Mouse (Mus musculus) embryonic facial prominence, embryonic 15.5 days (tissue): ENCODE results near the gene Foxp4. TPM values are rescaled to one million over a fixed set of nuclear protein-coding genes. Genes with fewer than 3 reads are reported as not detected.
A peak's percentile ranks its signal among the peaks of the same experiment; 100 is the strongest.

Experiments
- ATAC-seq: fragments of 200-750 bp; cut with Nextera tagmentation; 2 replicates; pipeline ENCODE4 v1.8.0; 2017; ENCODE audit warnings: low read depth, moderate TSS enrichment; ENCODE audit not compliant: insufficient number of reproducible peaks, low FRiP score, low TSS enrichment
- H3K27ac ChIP-seq: fragments of 300-500 bp; sonication (generic); replicated peaks from 2 replicates; pipeline ENCODE4 v1.5.1; 2015; ENCODE audit warnings: mild to moderate bottlenecking, inconsistent platforms
- H3K27me3 ChIP-seq: fragments of 300-500 bp; sonication (generic); 2 replicates; pipeline ENCODE4 v1.6.1; 2015; ENCODE audit warnings: inconsistent platforms
- H3K36me3 ChIP-seq: fragments of 300-500 bp; sonication (generic); 2 replicates; pipeline ENCODE4 v1.6.1; 2015; ENCODE audit warnings: mild to moderate bottlenecking, inconsistent platforms
- H3K4me1 ChIP-seq: fragments of 300-500 bp; sonication (generic); 2 replicates; pipeline ENCODE4 v1.6.1; 2015; ENCODE audit warnings: inconsistent platforms
- H3K4me2 ChIP-seq: fragments of 300-500 bp; sonication (generic); replicated peaks from 2 replicates; pipeline ENCODE4 v1.6.1; 2015; ENCODE audit warnings: mild to moderate bottlenecking, inconsistent platforms
- H3K4me3 ChIP-seq: fragments of 300-500 bp; sonication (generic); replicated peaks from 2 replicates; pipeline ENCODE4 v1.5.1; 2015; ENCODE audit warnings: mild to moderate bottlenecking, inconsistent platforms
- H3K9ac ChIP-seq: fragments of 300-500 bp; sonication (generic); 2 replicates; pipeline ENCODE4 v1.6.1; 2015; ENCODE audit warnings: inconsistent platforms
- H3K9me3 ChIP-seq: fragments of 300-500 bp; sonication (generic); replicated peaks from 2 replicates; pipeline ENCODE4 v1.6.1; 2016; ENCODE audit warnings: inconsistent platforms
- WGBS: fragments of 180-500 bp; shearing (Covaris S2); methylation state at CpG from one replicate; pipeline ENCODE4 v1.1.7; 2015; 5-methylcytosine and 5-hydroxymethylcytosine counted together
- polyA plus RNA-seq: library from polyadenylated mRNA; unstranded; fragments of >200 nt; fragmentation: Nextera tagmentation; extraction: Ambion mirVana; gene quantifications from 2 replicates; pipeline ENCODE4 v1.2.1, GENCODE M21; 2015

Foxp4 gene
- polyA plus RNA-seq, 1 experiment from 2014 or later, result 19.3 TPM

DNA sequence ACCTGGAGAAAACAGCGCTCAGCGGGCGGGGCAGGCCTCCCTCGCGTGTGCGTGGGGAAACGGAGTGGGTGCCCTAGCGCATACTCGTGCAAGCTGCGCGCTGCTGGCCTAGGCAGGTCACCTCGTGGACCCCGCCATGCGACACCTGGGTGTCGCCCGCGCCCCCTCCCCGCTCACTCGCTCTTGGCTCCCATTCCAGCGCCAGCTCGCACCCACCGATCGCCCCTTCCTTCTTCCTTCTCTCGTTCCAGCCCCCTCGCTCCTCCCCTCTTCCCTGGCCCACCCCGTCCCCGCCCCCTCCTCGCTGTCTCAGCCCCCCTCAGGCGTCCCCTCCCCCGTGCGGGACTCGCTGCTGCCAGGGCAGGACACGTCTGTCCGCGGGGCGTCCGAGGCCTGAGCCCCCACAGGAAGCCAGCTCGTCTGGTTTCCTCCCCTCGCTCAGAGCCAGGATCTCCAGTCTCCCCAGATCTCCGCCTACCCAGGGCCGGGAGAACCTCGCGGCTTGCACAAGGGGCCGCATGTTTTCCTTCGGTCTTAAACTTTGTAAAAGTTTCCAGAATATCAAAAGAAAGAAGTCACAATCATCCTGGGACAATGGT, 91.3 kb downstream of the Foxp4 start:
- peak overlapping the region; percentile 61 for H3K4me3 ChIP-seq
- H3K9me3 ChIP-seq, result no peaks in the 10 kb centered on the region
- ATAC-seq, result peak; percentile 81
- peak overlapping the region; percentile 47 for H3K9ac ChIP-seq
- WGBS, result under 1% methylated on average over 44 of the region's 45 CpGs
- H3K27ac ChIP-seq, result peak overlapping the region; percentile 83
- H3K36me3 ChIP-seq, result peaks cover 9% of the 10 kb centered on the region; the same call in 1 of the 2 replicates
- peaks cover 56% of the 10 kb centered on the region for H3K4me1 ChIP-seq
- no peaks in the 10 kb centered on the region for H3K27me3 ChIP-seq
- peak overlapping the region; percentile 58 for H3K4me2 ChIP-seq

GRCm38 (mm10) chr17:47832501-47833028, 91.9 kb downstream of the Foxp4 start:
- Histone ChIP-seq H3K9me3 (no peaks in the 10 kb centered on the region), H3K27ac (peak overlapping the region; percentile 83), H3K4me1 (peaks cover 50% of the 10 kb centered on the region), H3K9ac (peak overlapping the region; percentile 47), H3K36me3 (peaks cover 10% of the 10 kb centered on the region; the same call in 1 of the 2 replicates), H3K27me3 (no peaks in the 10 kb centered on the region), H3K4me3 (peak overlapping the region; percentile 61), H3K4me2 (peak overlapping the region; percentile 58)
- peak; percentile 27; the same call in 1 of the 2 replicates for ATAC-seq
- WGBS, result under 1% methylated on average over 17 of the region's 17 CpGs

DNA sequence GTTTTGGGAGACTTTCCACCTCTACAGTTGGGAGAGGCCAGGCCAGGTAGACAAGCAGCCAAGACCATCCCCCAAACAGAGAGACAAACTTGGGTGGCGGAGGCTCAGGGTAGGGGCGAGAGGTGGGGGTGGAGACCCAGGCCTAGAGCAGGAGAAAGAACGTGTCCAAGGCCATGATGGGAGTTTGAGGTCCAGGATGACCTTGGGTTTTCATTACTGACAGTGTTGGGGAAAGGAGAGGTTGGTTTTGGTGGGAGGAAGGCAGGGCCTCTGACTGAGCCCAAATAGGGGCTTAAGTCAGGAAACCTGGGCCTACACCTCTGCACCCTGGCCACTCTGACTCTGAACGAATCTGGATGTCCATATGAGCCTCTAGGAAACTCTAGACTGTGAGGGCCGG, 92.7 kb downstream of the Foxp4 start:
- no peaks in the 10 kb centered on the region for H3K27me3 ChIP-seq
- 22% methylated on average over 5 of the region's 5 CpGs for WGBS
- H3K4me3 ChIP-seq, result peak overlapping the region; percentile 61
- peaks cover 18% of the 10 kb centered on the region for H3K36me3 ChIP-seq
- H3K9ac ChIP-seq, result peak overlapping the region; percentile 40
- H3K4me2 ChIP-seq, result peak overlapping the region; percentile 58
- no peak for ATAC-seq
- H3K9me3 ChIP-seq, result no peaks in the 10 kb centered on the region
- peaks cover 48% of the 10 kb centered on the region for H3K4me1 ChIP-seq
- peak overlapping the region; percentile 83 for H3K27ac ChIP-seq

DNA sequence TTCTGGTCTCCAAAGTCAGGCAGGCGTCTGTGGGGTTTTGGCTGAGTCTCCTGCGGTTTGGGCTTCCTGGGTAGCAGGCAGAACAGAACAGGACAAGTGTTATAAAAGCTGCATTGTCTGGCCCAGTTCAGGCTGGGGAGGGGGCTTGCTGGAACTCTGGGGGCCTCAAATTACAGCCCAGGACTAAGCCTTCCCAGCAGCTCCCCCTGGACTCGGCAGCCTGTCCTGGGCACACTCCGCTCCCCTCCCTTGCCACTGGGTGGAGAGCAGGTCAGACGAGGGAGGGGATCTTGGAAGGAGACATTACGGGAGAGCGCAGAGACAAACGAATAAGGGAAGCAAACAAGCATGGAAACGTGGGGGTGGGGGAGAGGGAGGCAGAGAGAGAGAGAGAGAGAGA, 93.3 kb downstream of the Foxp4 start:
- peaks cover 48% of the 10 kb centered on the region for H3K4me1 ChIP-seq
- peak; percentile 58; the same call in 1 of the 2 replicates for ATAC-seq
- peak overlapping the region; percentile 61 for H3K4me3 ChIP-seq

GRCm38 (mm10) chr17:47821339-47821738, 103.1 kb downstream of the Foxp4 start:
- 30% methylated on average over 8 of the region's 8 CpGs for WGBS
- ATAC-seq, result peak; percentile 73
- H3K9me3 ChIP-seq, result no peaks in the 10 kb centered on the region
- no peak overlapping the region for H3K4me3 ChIP-seq
- peaks cover 51% of the 10 kb centered on the region for H3K4me1 ChIP-seq
- H3K27ac ChIP-seq, result peak overlapping the region; percentile 49
- H3K4me2 ChIP-seq, result peak overlapping the region; percentile 25; the same call in 1 of the 2 replicates
- peaks cover 60% of the 10 kb centered on the region for H3K36me3 ChIP-seq
- no peaks in the 10 kb centered on the region for H3K27me3 ChIP-seq
- H3K9ac ChIP-seq, result 0 out of 2 replicates have a peak overlapping the region, but pooled peaks have one; percentile 6

More for the DNA sequence above, 93.3 kb downstream of the Foxp4 start:
- Histone ChIP-seq H3K9ac (peak overlapping the region; percentile 40; the same call in 1 of the 2 replicates), H3K4me2 (peak overlapping the region; percentile 58), H3K36me3 (peaks cover 20% of the 10 kb centered on the region), H3K9me3 (no peaks in the 10 kb centered on the region), H3K27ac (peak overlapping the region; percentile 83), H3K27me3 (no peaks in the 10 kb centered on the region)
- 6% methylated on average over 9 of the region's 9 CpGs for WGBS

GRCm38 (mm10) chr17:47818038-47818725, 106.3 kb downstream of the Foxp4 start:
- Histone ChIP-seq H3K9ac (no peak overlapping the region), H3K9me3 (no peaks in the 10 kb centered on the region), H3K36me3 (peaks cover 69% of the 10 kb centered on the region), H3K4me2 (no peak overlapping the region), H3K4me1 (peaks cover 63% of the 10 kb centered on the region), H3K27ac (no peak overlapping the region), H3K4me3 (no peak overlapping the region), H3K27me3 (no peaks in the 10 kb centered on the region)
- no peak for ATAC-seq
- 85% methylated on average over 13 of the region's 13 CpGs for WGBS

Other genes with a start within 250 kb of the Foxp4 start
- 386 TPM in 2 replicates for gene Tomm6, start 236.3 kb downstream of the Foxp4 start, polyA plus RNA-seq
- gene Frs3, start 235.6 kb downstream of the Foxp4 start, polyA plus RNA-seq, result 5.5 and 7.1 TPM in 2 replicates
- gene Gm21981, start 230.2 kb downstream of the Foxp4 start, polyA plus RNA-seq, result 0.12 and 0.24 TPM in 2 replicates
- 0.71 and 1.3 TPM in 2 replicates for gene Prickle4, start 229.9 kb downstream of the Foxp4 start, polyA plus RNA-seq
- gene Pgc, start 197.8 kb downstream of the Foxp4 start, polyA plus RNA-seq, result 0.12 and 0.16 TPM in 2 replicates
- gene Tfeb, start 187.6 kb downstream of the Foxp4 start, polyA plus RNA-seq, result 13.5 and 14.3 TPM in 2 replicates
- gene Mdfi, start 90.0 kb downstream of the Foxp4 start, polyA plus RNA-seq, result 21.2 and 25.3 TPM in 2 replicates
- not detected in 2 replicates for gene 1700122O11Rik, start 113.6 kb upstream of the Foxp4 start, polyA plus RNA-seq
- not detected in 2 replicates for gene 1700067P10Rik, start 164.7 kb upstream of the Foxp4 start, polyA plus RNA-seq
- gene 9830107B12Rik, start 221.6 kb upstream of the Foxp4 start, polyA plus RNA-seq, result not detected in 2 replicates
- gene A530064D06Rik, start 242.6 kb upstream of the Foxp4 start, polyA plus RNA-seq, result 0.35 TPM in 1 of 2 replicates, not detected in the other